Mouse (Mus musculus) ovary, postnatal 36 days (tissue): ENCODE measurements around the gene Mei4.

Experiments used
- DNase-seq: peaks from one replicate; pipeline ENCODE4 v3.0.0; 2022; ENCODE audit warnings: low spot score, mixed read lengths

Gene Mei4

DNA sequence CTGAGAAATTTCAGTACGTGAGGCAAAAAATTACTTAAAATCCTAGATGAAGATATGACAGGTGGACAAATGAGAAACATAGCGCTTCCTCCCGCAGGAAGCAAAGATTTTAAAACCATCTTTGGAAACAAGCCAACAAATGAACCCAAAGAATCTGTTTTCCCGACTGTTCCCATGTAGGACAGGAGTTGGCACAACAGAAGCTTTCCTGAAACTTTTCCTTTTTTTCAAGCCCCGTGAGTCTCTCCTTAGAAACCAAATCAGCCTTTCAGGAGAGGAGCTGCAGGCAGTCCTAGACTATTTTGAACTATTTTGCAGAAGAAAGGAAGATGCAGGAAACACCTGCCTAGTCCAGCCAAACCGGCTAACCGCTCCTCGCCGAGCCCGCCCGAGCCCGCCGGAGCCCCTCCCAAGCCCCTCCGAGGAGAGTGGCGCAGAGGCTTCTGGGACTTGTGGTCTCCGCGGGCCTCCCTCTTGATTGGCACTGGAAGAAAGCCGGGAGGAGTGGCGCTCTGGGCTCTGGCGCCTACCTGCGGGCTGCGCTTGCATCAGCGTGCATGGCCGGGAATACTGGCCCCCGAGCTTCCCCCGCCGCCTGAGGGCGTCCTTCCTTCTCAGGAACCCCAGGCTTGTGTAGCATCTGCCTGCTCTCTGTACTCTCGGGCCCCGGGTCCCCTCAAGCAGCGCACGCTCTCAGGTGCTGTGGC lies at the start of gene Mei4:
TSS of gene Mei4 (plus strand) at position 490 of the 707 bp plus-strand sequence.
- DNase-seq: peak; percentile 69

DNA sequence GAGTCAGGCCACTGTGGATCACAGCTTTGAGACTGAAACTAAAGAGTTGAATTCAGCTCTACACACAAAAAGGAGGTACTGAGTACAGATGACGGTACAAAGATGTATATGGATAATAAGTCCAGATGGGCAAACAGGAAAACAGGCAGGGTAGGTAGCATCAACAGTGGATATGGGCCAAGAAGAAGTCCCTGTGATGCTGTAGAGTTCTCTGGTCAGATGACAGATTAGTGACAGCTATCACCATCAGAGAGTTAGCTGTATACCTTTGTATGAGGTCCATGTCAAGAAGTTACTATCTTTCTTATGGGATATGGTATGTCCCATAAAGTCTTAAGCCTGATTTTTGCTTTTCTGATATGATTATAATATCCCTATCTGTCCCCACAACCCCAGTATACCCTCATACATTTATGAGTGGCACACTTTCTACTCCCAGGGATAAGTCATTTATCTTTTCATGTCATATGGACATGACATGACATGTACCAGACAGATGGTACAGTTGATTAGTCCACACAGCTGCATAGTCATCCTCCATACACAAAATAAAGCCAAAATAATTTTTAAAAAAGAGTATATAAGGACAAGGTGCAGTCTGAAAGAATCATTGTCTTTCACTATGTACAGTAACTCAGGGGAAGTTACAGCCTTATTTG lies 43.6 kb upstream of the Mei4 start:
- no peak for DNase-seq

DNA sequence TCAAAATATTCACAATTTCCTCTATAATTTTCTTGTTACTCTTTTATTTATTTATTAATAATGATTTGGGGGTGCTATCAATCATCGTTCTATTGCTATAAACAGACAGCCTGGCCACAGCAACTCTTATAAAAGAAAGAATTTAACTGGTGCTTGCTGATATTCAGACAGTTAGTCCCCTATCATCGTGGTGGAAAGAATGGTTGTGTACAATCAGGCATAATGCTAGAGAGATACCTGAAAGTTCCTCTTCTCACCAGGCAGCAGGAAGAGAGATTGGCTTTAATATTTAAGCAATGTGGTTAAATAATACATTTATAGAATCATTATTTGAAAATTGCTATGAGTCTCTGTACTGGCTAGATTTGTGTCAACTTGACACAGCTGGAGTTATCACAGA lies 35.9 kb upstream of the Mei4 start:
- DNase-seq: no peak

GRCm38 (mm10) chr9:81834056-81834455 lies 29.4 kb upstream of the Mei4 start:
- no peak for DNase-seq

DNA sequence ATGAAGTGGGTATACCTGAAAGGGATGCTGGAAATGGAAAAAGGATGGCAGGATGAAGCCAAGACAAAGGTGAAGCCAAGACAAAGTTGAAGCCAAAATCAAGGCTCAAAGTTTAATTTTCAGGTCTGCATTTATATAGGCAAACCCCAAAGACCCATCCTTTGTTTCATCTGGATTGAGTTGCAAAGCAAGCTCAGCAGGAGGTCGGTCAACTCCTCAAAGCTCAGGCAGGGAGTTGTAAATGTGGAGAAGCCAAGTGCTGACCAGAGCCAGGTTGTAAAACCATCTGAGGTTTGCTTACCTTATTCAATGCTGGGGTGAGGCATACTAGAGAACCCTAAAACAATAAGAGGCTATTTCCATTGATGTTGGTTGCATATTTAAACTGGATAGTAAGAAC lies 4.6 kb upstream of the Mei4 start:
- DNase-seq: no peak

DNA sequence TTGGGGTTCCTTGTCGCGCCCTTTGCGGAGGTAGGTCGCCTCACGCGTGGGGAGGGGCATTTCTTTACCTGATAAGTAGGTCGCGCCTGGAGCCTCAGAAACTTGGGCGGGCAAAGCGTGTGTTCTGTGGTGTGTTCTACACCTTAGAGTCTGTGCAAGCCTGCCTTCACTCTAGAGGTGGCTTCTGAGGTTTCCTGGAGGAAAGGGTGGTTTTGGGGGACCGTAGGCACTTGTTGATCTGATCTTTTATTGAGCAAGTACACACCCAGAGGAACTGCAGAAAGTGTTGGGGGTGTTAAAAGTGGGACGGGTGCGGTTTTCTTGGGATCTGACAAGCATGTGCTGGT lies 391 bp downstream of the Mei4 start:
- no peak for DNase-seq

DNA sequence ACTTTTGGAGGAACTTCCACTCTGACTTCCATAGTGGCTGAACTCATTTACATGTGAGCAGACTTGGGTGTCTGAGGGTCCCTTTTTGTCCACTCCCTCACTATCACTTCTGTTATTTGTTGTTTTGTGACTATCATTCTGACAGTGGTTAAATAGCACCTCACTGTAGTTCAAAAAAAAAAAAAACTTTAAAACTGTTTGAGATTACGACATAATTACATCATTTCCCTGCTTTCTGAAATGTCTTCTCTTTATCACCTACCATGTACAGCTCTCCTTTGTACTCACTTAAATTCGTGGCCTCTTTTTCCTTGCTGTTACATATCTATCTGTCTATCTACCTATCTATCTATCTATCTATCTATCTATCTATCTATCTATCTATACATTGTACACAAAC lies 2.6 kb downstream of the Mei4 start:
- no peak for DNase-seq

DNA sequence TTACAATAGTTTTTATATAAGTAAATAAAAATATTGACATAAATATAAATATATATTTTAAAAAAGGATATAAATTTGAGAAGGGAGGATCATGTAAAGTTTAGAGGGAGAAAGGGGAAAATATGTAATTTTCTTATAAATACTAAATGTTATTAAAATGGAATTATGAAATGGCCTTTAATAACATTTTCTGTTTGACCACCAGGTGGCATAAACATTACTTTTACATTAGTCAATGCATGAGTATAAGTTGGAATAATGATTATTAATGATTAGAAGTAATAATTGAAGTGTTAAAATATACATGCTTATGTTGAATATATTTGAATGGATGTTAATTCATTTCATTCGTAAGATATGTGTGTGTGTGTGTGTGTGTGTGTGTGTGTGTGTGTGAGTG lies 58.0 kb downstream of the Mei4 start:
- DNase-seq: no peak

GRCm38 (mm10) chr9:81924744-81925143 lies 61.3 kb downstream of the Mei4 start:
- no peak for DNase-seq

GRCm38 (mm10) chr9:81940533-81940932 lies 77.1 kb downstream of the Mei4 start:
- no peak for DNase-seq

GRCm38 (mm10) chr9:81945624-81946023 lies 82.2 kb downstream of the Mei4 start:
- DNase-seq: no peak

GRCm38 (mm10) chr9:81956858-81957257 lies 93.4 kb downstream of the Mei4 start:
- no peak for DNase-seq

- DNase-seq: no peak
Observed at GRCm38 (mm10) chr9:81957842-81958241, 94.4 kb downstream of the Mei4 start.

GRCm38 (mm10) chr9:81966765-81967164 lies 103.3 kb downstream of the Mei4 start:
- no peak for DNase-seq

DNA sequence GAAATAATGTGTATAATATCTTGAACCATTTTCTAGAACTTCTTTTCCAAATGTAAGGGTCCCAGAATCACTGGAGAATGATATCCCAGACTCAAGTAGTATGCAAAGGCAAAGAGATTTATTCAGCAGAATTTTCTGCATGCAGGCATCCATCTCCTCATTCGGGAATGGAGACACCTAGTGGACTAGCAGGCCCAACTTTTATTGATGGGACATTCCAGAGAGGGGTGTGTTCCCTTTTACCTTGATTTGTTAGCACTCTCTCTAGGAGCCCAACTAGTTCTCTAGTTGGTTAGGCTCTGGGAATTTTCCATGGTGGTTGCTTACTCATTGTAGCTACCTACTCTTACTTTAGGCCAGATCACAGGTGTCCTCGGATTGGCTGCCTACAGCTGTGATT lies 105.5 kb downstream of the Mei4 start:
- no peak for DNase-seq

GRCm38 (mm10) chr9:81982461-81982860 lies 119.0 kb downstream of the Mei4 start:
- no peak for DNase-seq

DNA sequence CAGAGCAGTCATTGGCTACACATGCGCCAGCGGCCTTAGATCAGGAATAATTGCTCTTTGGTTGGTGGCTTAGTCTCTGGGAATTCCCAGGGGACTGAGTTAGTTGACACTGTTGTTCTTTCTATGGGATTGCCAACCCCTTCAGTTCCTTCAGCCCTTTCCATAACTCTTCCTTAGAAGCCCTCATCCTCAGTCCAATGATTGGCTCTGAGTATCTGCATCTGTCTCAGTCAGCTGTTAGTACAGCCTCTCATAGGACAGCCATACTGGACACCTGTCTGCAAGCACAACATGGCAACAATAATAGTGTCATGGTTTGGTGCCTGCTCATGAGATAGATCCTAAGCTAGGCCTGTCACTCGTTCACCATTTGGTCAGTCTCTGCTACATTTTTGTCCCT lies 149.5 kb downstream of the Mei4 start:
- DNase-seq: no peak

DNA sequence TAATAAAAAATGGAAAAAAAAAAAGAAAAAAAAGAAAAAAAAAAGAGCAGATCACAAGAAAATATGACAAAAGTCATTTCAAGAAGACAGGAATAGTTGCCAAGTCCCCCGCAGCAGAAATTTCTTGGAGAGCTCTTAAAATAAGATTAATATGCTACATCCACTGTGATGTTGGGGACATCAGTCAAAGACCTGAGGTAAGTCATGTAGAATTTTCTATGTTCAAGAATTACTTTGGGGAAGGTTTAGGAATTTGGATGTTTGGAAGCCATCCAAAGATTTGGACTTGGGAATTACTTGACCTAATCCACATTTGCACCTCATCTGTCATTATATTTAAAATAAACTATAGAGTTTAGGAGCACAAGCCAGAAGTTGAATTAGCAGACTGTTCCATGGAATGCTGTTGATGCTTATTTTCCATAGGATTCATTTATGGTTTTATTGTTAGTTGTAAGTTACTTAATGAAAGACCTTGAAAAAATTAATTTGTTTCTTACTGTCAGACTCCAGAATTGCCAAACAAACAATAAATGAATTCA lies 179.1 kb downstream of the Mei4 start:
- DNase-seq: no peak

DNA sequence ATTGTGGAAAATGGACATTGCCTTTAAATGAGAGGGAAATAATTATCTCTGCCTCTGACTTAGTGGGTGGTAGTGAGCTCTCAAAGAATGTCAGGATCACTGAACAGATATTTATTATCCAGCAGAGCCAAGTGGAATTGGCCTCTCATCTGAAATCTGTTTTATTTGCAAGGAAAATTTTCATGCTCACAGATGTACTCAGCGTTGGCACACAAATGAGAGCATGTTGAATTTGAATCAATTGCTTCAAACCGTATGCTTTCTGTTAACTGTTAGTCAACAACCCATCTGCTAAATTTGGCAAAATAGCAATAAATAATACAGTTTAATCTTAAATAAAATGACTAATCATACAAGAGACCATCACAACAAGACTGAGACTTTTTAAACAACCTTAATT lies 181.0 kb downstream of the Mei4 start:
- DNase-seq: no peak

- DNase-seq: no peak
Observed at GRCm38 (mm10) chr9:82073832-82074231, 210.4 kb downstream of the Mei4 start.

DNA sequence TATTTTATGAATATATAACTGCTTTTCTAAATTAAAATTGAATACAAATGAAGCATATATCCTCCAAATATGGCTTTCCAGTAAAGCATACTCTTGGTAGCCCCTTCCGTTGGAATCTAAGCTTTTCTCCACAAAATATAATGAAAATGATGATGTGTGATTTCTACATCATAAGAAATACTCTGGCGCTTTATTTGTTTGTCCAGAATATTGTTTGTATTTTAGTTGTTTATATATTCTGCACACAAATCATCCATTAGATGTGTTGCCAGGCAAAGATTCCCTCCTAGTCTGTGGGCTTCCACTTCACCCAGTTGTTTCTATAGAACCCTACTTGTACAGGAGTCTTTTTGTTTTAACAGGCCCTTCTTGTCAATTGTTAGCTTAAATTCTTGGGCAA lies 211.8 kb downstream of the Mei4 start:
- no peak for DNase-seq

DNA sequence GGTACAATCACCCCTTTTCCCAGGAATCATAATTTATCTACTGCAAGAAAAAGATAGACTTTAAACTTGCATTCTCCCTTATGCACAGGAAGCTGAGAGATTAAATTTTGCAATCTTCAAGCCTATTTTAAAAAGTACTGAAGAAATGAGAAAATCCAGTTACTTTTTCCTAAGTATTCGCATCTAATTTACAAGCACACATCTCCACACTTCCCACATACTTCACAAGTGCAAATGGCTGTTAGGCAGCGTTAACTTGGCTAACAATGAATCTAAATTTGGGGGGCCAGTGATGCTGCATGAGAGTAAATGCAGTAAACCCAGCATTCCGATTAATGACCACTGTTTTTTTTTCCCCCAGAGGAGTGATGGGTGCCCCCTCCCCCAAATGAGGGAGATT lies 232.9 kb downstream of the Mei4 start:
- DNase-seq: no peak

DNA sequence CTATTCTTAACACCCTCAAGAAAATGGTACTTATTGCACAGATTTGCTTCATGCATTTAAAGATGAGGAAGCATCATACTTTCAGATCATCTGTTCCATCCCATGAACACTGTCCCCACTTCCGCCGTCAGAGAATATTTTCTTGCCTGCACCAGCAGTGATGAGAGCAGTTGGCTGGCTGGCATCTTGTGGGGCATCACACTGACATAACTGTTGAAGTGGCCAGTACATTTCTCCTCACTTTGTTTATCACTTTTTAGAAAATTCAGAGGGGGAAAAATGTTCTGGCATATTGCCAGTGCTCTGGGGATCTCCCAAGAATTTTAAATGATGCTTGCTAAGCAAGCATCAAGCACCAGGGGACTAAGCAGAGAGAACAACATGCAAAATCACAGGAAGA lies 251.4 kb downstream of the Mei4 start:
- DNase-seq: no peak

DNA sequence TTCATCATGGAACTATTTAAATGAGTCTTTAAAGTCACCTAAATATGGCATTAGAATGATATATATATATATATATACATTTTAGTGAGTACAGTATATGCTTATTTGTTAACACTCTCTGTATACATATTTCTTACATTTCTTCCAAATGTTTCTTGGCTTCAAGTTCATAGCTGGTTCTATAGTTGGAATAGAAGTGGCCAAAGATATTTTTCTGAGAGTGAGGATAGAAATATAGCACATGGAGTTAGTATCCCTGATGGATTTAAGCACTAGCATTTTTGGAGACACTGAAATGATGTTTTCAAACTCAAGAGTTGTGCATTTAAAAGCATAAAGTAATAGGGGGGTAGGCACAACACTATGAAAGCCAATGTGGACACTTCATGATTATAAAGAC lies 272.6 kb downstream of the Mei4 start:
- no peak for DNase-seq
